Mouse (Mus musculus): ENCODE measurements at regions not wholly inside any gene's neighbourhood (a gene's known extent, or its start where the extent isn't known, plus 50 kb on each side); places are given as distances from the start of the nearest gene placed in this dataset.
A peak's percentile ranks its signal among the peaks of the same experiment; 100 is the strongest.

DNA sequence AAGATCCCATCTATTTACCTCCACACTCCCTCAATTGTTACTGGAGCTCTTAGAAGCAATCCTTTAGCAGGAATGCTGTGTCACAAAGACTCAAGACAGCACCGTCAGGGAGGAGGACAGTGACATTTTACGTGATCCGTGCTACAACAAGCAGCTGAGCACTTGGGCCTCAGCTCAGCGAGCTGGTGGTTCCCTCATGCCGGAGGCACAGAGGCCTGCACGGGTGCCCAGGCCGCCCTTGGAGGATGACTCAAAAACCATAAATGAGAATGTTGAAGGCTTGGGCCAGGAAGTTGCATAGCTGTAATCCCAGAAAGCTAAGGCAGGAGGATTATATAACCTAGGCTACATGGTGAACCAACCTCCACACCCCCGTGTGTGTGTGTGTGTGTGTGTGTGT lies 89.6 kb upstream of the Spred2 start:
- no peak for DNase-seq (ENCODE audit: low spot score)
- Histone ChIP-seq H3K4me1 (replicated peaks) (peaks cover 24% of the 10 kb centered on the region), H3K36me3 (no peaks in the 10 kb centered on the region), H3K4me3 (no peak overlapping the region), H3K27ac (peak overlapping the region; percentile 65; the same call in 1 of the 2 replicates), H3K9me3 (no peaks in the 10 kb centered on the region), H3K27me3 (ENCODE audit: insufficient read depth, poor library complexity, severe bottlenecking) (0 out of 2 replicates have a peak, but pooled peaks cover 7% of the 10 kb centered on the region)
- 85% methylated on average over 8 of the region's 8 CpGs for WGBS

DNA sequence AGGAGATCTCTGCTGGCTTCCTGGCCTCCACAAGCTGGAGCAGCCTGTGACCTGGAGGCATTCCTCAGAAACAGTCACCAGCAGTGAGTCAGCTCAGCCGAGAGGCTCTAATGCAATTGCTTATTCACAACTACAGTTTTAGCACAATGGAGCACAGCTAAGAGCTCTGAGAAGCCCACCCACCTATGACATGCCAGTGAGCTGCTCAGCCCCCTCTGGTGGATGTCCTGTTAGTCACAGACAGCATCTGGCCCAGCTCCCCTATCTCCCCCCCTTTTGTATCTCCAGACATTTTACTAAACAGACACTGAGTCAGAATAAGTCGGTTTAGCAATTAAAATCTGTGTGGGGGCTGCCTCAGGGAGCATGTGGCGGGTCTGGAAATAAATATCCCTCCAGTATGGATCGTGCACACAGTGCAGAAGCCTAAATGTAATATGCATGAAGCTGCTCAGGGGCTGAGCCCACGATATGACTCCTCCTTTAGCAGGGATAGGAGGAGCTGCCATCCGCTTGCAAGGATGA lies 88.9 kb upstream of the Spred2 start:
- WGBS, result 41% methylated on average over 6 of the region's 6 CpGs
- Histone ChIP-seq H3K27me3 (ENCODE audit: insufficient read depth, poor library complexity, severe bottlenecking) (0 out of 2 replicates have a peak, but pooled peaks cover under 1% of the 10 kb centered on the region), H3K27ac (peak overlapping the region; percentile 65; the same call in 1 of the 2 replicates)

DNA sequence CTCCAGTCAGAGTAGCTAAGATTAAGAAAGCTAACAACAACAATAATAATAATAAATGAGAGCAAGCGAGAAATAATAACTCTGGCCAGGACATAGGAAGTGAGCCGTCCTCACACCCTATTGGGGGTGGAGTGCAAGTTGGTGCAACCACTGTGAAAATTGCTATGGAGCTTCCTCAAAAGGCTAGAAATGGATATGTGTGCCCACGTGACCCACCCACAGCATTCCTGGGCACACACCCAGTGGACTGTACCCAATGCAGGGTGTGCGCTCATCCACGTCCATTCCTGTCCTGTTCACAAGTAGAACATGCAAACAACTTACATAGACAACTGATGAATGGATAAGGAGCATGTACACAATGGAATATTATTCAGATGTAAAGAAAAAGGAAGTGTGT lies 85.2 kb upstream of the Spred2 start:
- no peaks in the 10 kb centered on the region for H3K9me3 ChIP-seq
- 92% methylated on average over 5 of the region's 5 CpGs for WGBS
- no peaks in the 10 kb centered on the region for H3K36me3 ChIP-seq
- H3K27ac ChIP-seq, result no peak overlapping the region
- no peak overlapping the region for H3K4me3 ChIP-seq
- DNase-seq (ENCODE audit: low spot score), result no peak
- no peaks in the 10 kb centered on the region for H3K27me3 ChIP-seq (ENCODE audit: insufficient read depth, poor library complexity, severe bottlenecking)
- H3K4me1 ChIP-seq (replicated peaks), result peaks cover 15% of the 10 kb centered on the region

More for the DNA sequence above, 88.9 kb upstream of the Spred2 start:
- H3K9me3 ChIP-seq, result no peaks in the 10 kb centered on the region
- no peaks in the 10 kb centered on the region for H3K36me3 ChIP-seq
- peak; percentile 36 for DNase-seq (ENCODE audit: low spot score)
- H3K4me1 ChIP-seq (replicated peaks), result peaks cover 18% of the 10 kb centered on the region
- no peak overlapping the region for H3K4me3 ChIP-seq

DNA sequence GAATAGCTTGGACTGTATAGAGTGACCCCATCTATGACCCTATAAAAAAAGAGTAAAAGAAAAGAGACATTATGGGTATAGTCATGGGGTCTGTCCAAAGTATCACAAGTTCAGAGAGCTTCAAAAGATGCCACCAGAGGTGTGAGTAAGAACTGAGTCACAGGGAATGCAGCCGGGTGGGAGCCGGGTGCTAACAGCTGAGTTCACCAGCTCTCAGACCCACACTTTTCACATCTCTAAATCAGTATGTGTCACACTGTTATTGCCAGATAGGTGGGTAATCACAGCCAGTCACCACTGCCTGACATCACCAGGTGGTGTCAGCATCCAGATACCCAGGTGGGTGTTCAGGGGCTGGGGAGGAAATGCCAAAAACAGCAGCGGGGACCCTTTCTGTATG lies 81.1 kb upstream of the Spred2 start:
- 93% methylated on average over 3 of the region's 3 CpGs for WGBS
- Histone ChIP-seq H3K9me3 (no peaks in the 10 kb centered on the region), H3K4me1 (replicated peaks) (no peaks in the 10 kb centered on the region), H3K4me3 (no peak overlapping the region), H3K27ac (no peak overlapping the region), H3K27me3 (ENCODE audit: insufficient read depth, poor library complexity, severe bottlenecking) (no peaks in the 10 kb centered on the region), H3K36me3 (no peaks in the 10 kb centered on the region)
- no peak for DNase-seq (ENCODE audit: low spot score)

DNA sequence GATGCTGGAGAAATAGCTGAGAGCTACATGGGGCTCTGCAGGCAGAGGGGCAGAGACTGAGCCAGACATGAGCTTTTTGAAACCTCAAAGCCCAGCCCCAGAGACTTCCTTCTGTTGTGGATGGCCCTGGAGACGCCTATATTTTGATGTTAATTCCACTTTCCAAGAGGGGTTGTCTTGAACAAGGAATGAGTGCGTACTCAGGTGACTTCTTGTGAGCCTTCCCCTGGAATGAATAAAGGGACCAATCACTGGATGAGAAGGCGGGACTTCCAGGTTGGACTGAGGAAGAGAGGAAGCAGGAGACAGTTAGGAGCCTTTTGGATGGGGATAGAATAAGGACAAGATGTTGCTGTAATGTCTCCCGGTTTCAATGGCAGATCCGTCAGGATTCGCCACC lies 76.3 kb upstream of the Spred2 start:
- no peak for DNase-seq (ENCODE audit: low spot score)
- H3K27me3 ChIP-seq (ENCODE audit: insufficient read depth, poor library complexity, severe bottlenecking), result no peaks in the 10 kb centered on the region
- no peaks in the 10 kb centered on the region for H3K36me3 ChIP-seq
- no peak overlapping the region for H3K27ac ChIP-seq
- WGBS, result 89% methylated on average over 6 of the region's 6 CpGs
- no peak overlapping the region for H3K4me3 ChIP-seq
- H3K9me3 ChIP-seq, result no peaks in the 10 kb centered on the region
- peaks cover 21% of the 10 kb centered on the region for H3K4me1 ChIP-seq (replicated peaks)

DNA sequence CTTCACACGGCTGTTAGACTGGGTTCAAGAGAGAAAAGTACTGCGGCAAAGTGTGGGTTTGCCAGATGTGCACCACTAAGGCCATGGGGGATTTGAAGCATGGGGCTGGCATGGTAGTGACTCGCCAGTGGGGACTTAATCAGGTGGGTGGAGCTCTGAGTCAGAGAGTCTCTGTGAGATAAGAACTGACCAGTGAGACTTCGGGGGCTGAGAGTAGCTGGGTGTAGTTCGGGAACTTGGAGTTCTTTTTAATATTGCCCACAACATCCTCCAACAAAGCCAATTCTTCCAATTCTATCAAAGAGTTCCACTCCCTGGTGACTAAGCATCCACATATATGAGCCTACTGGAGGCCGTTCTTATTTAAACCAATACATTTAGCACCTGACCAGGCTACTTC lies 75.8 kb upstream of the Spred2 start:
- no peak overlapping the region for H3K4me3 ChIP-seq
- peaks cover 21% of the 10 kb centered on the region for H3K4me1 ChIP-seq (replicated peaks)
- no peaks in the 10 kb centered on the region for H3K9me3 ChIP-seq
- no peak for DNase-seq (ENCODE audit: low spot score)
- H3K36me3 ChIP-seq, result no peaks in the 10 kb centered on the region
- H3K27ac ChIP-seq, result no peak overlapping the region
- H3K27me3 ChIP-seq (ENCODE audit: insufficient read depth, poor library complexity, severe bottlenecking), result no peaks in the 10 kb centered on the region
- WGBS, result 89% methylated on average over 6 of the region's 6 CpGs

DNA sequence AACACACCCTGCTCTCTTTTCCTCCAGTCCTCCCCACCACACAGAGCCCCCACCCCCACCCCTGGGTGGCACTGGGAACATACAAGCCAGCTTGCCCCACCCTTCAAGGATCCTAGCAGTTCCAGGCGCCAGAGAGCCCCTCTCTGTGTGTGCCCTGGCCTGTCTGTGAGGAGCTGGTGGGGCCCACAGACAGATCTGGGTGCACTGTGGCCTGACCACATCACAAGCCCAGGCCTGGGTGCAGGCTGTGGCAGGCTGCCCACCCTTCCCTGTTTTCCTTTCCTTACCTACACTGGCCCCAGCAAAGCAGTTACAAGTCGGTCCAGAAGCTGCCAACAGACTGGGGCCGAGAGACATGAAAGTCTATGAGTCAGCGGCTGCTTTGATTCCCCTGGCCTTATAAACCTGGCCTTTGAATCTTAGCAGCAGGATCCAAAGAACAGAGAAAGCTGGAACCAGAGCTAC lies 74.8 kb upstream of the Spred2 start:
- peak overlapping the region; percentile 40 for H3K27ac ChIP-seq
- H3K36me3 ChIP-seq, result no peaks in the 10 kb centered on the region
- peaks cover 21% of the 10 kb centered on the region for H3K4me1 ChIP-seq (replicated peaks)
- no peak overlapping the region for H3K4me3 ChIP-seq
- 68% methylated on average over 4 of the region's 4 CpGs for WGBS
- no peak for DNase-seq (ENCODE audit: low spot score)
- no peaks in the 10 kb centered on the region for H3K9me3 ChIP-seq
- H3K27me3 ChIP-seq (ENCODE audit: insufficient read depth, poor library complexity, severe bottlenecking), result no peaks in the 10 kb centered on the region

DNA sequence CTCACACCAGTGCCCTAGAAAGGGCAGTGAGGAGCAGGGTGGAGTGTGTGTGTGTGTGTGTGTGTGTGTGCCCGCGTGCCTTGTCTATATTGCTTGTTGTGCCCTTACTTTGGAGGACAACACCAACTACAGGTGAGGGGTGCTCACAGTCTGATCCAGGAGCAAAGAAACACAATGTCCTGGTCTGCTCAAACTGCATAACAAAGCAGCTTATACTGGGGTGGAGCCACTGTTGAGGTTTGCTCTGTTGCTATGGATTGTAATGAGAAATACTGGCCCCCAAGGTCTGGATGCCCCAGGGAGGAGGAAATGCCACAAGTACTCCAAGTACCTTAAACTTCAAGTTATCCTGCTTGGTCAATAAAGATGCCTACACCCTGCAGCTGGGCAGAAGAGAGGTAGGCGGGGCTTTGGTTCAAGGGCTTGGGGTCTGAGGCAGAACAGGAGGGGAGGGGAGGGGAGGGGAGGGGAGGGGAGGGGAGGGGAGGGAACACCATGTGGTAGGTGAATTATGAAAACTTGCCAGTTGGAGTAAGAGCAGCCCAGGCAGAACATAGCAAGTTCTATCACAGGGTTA lies 74.2 kb upstream of the Spred2 start:
- Histone ChIP-seq H3K9me3 (no peaks in the 10 kb centered on the region), H3K4me1 (replicated peaks) (peaks cover 21% of the 10 kb centered on the region), H3K27ac (no peak overlapping the region; the same call in 1 of the 2 replicates), H3K27me3 (ENCODE audit: insufficient read depth, poor library complexity, severe bottlenecking) (no peaks in the 10 kb centered on the region), H3K4me3 (no peak overlapping the region), H3K36me3 (no peaks in the 10 kb centered on the region)
- DNase-seq (ENCODE audit: low spot score), result no peak
- WGBS, result 84% methylated on average over 3 of the region's 3 CpGs

DNA sequence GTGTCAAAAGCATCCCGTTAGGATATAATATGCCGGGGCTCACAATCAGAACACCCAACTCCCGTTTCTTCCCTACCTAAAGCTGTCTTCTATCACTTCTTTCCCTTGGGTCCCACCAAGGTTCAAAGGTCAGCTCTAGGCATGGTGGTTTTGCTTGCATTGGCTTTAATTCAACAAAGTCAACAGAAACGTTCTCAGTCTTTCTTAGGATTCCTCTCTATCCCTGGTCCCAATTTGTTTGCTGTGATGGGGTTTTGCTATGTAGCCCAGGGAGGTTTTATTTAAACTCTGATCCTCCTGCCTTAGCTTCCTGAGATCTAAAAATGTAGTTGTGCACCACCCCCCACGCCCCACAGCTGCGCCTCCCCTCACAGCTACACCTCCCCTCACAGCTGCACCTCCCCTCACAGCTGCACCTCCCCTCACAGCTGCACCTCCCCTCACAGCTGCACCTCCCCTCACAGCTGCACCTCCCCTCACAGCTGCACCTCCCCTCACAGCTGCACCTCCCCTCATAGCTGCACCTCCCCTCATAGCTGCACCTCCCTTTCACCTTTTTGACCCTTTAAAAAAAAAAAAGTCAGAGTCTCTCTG lies 73.1 kb upstream of the Spred2 start:
- Histone ChIP-seq H3K27me3 (ENCODE audit: insufficient read depth, poor library complexity, severe bottlenecking) (no peaks in the 10 kb centered on the region), H3K27ac (no peak overlapping the region), H3K36me3 (no peaks in the 10 kb centered on the region), H3K4me1 (replicated peaks) (peaks cover 21% of the 10 kb centered on the region), H3K9me3 (no peaks in the 10 kb centered on the region), H3K4me3 (no peak overlapping the region)
- no peak for DNase-seq (ENCODE audit: low spot score)
- WGBS, result 45% methylated on average over 6 of the region's 6 CpGs

DNA sequence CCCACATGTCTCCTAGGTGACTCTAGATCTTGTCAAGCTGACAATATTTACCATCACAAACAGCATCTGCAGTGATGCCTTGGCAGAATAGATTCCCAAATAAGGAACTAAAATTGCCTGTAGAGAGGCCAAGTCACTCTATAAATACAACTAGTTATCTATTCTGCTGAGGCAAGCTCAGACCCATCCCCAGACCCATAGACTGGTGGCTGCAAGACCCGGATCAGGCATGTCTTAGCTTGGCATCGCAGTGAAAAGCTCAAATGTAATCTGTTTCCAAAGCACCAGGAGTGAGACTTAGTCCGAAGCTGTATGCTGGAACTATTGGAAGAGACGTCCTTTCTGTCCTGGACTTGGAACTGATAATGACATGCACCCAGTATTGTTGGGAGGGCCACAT lies 62.6 kb upstream of the Spred2 start:
- Histone ChIP-seq H3K27me3 (ENCODE audit: insufficient read depth, poor library complexity, severe bottlenecking) (no peaks in the 10 kb centered on the region), H3K27ac (no peak overlapping the region), H3K9me3 (no peaks in the 10 kb centered on the region), H3K4me3 (no peak overlapping the region), H3K36me3 (no peaks in the 10 kb centered on the region), H3K4me1 (replicated peaks) (no peaks in the 10 kb centered on the region)
- WGBS, result 87% methylated on average over 4 of the region's 4 CpGs
- no peak for DNase-seq (ENCODE audit: low spot score)

DNA sequence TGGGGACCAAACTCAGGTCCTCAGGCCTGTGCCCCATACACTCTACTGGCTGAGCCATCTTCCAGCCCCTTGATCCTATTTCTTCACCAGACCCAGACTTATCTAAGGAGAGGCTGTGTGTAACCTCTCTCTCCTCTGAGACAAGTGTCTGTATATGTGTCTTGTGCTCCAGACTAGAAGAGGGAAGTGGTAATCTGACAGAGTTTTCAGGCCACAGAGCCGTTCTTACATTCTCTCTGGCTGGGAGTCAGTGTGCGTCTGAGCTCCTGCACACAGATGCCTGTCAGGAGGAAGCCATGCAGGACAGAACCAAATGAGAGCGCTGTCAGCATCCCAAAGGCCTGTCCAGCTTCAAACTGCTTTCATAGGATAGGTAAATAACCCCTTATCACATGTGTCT lies 60.8 kb upstream of the Spred2 start:
- H3K9me3 ChIP-seq, result peaks cover 14% of the 10 kb centered on the region; the same call in 1 of the 2 replicates
- H3K4me1 ChIP-seq (replicated peaks), result no peaks in the 10 kb centered on the region
- 87% methylated on average over 3 of the region's 3 CpGs for WGBS
- DNase-seq (ENCODE audit: low spot score), result no peak
- no peak overlapping the region for H3K4me3 ChIP-seq
- no peaks in the 10 kb centered on the region for H3K27me3 ChIP-seq (ENCODE audit: insufficient read depth, poor library complexity, severe bottlenecking)
- H3K36me3 ChIP-seq, result no peaks in the 10 kb centered on the region
- H3K27ac ChIP-seq, result no peak overlapping the region

DNA sequence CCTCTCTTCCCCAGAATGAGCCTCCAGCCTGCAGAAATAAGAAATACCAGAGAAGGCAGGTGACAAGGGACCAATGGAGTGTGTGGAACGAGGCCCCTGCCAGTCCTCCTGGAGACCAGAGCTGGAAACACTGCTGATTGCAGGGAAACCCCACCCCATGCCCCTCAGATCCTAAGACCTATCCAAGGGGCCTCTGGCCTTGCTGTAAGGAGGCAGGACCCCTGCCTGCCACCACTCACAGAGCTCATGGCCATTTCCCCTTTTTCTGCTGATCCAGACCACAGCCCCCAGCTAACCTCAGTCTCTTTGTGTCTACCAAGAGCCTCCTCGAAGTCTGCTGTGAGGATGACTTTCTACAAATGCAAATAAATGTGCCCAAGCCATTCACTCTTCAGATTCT lies 57.9 kb upstream of the Spred2 start:
- Histone ChIP-seq H3K9me3 (peaks cover 14% of the 10 kb centered on the region; the same call in 1 of the 2 replicates), H3K36me3 (no peaks in the 10 kb centered on the region), H3K4me3 (no peak overlapping the region), H3K27ac (no peak overlapping the region), H3K27me3 (ENCODE audit: insufficient read depth, poor library complexity, severe bottlenecking) (no peaks in the 10 kb centered on the region), H3K4me1 (replicated peaks) (no peaks in the 10 kb centered on the region)
- WGBS, result 57% methylated on average over 2 of the region's 2 CpGs
- no peak for DNase-seq (ENCODE audit: low spot score)

DNA sequence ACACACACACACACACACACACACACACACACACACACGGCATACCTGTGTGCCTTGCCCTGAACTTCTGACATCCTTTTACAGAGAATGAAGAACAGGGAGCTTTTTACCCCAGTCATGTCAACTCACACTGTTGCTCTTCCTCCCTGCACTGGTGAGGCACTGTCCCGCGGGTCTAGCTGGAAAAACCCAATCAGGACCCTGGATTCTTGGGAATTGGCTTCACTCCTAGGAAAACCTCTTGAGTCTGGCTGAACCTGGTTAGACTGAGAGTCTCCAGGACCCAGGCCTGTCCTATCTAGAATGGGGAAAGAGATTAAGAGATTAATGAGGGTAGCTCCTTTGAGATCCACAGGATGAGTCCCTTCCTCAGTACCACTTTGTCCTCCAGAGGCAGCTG lies 54.5 kb upstream of the Spred2 start:
- no peak for DNase-seq (ENCODE audit: low spot score)
- H3K4me1 ChIP-seq (replicated peaks), result no peaks in the 10 kb centered on the region

More for the DNA sequence above, 54.5 kb upstream of the Spred2 start:
- Histone ChIP-seq H3K36me3 (no peaks in the 10 kb centered on the region), H3K4me3 (no peak overlapping the region), H3K27me3 (ENCODE audit: insufficient read depth, poor library complexity, severe bottlenecking) (no peaks in the 10 kb centered on the region), H3K27ac (no peak overlapping the region), H3K9me3 (peaks cover 14% of the 10 kb centered on the region; the same call in 1 of the 2 replicates)
- WGBS, result 84% methylated on average over 3 of the region's 3 CpGs

Measured in hindbrain, embryonic 10.5 days (tissue).